Mouse (Mus musculus): ENCODE results near the gene Inpp4b. TPM values are rescaled to one million over a fixed set of nuclear protein-coding genes. Genes with fewer than 3 reads are reported as not detected.

The Inpp4b gene
- polyA plus RNA-seq, 1 experiment from 2014 or later: 3.2 TPM

DNA sequence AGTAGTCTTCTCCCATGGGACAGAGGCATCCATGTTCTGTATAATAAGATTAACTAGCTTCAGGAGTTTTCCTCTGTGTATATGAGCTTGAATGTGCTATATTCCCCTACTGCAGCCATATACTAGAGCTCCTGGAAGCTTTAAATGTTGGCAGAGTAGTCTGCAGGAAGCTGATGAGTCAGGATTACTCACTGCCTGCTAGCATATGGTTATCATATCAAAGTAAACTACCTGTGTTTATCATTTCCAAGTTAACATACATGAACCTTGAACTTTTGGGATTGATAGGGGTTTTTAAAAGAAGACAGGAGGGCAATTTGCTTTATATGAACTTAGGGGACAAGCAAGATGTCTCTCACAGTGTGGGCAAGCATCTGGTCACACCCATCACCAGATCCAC, 498.2 kb downstream of the Inpp4b start:
- H3K27ac ChIP-seq (replicated peaks): no peak overlapping the region
- no peak overlapping the region for H3K4me2 ChIP-seq (replicated peaks; ENCODE audit: low read depth)
- no peak overlapping the region for H3K4me3 ChIP-seq (ENCODE audit: low read depth, low read length)
- H3K4me1 ChIP-seq (replicated peaks; ENCODE audit: control insufficient read depth, insufficient read depth): no peaks in the 10 kb centered on the region
- H3K36me3 ChIP-seq (ENCODE audit: control insufficient read depth, insufficient read depth, low read length): no peaks in the 10 kb centered on the region
- TF ChIP-seq EP300 (optimal IDR thresholded peaks at IDR 0.05) (no peak), CTCF (IDR thresholded peaks at IDR 0.05; ENCODE audit: low read depth) (no peak)
- DNase-seq (ENCODE audit: low spot score) (no peak), ATAC-seq (ENCODE audit: low FRiP score, low TSS enrichment) (0 out of 2 replicates have a peak, but pooled peaks have one; percentile 45)
- no peaks in the 10 kb centered on the region for H3K27me3 ChIP-seq (ENCODE audit: control insufficient read depth, insufficient read depth, low read length)
- no peak overlapping the region for H3K9ac ChIP-seq (ENCODE audit: low read length)
- H3K9me3 ChIP-seq (ENCODE audit: control insufficient read depth, low read length): no peaks in the 10 kb centered on the region

DNA sequence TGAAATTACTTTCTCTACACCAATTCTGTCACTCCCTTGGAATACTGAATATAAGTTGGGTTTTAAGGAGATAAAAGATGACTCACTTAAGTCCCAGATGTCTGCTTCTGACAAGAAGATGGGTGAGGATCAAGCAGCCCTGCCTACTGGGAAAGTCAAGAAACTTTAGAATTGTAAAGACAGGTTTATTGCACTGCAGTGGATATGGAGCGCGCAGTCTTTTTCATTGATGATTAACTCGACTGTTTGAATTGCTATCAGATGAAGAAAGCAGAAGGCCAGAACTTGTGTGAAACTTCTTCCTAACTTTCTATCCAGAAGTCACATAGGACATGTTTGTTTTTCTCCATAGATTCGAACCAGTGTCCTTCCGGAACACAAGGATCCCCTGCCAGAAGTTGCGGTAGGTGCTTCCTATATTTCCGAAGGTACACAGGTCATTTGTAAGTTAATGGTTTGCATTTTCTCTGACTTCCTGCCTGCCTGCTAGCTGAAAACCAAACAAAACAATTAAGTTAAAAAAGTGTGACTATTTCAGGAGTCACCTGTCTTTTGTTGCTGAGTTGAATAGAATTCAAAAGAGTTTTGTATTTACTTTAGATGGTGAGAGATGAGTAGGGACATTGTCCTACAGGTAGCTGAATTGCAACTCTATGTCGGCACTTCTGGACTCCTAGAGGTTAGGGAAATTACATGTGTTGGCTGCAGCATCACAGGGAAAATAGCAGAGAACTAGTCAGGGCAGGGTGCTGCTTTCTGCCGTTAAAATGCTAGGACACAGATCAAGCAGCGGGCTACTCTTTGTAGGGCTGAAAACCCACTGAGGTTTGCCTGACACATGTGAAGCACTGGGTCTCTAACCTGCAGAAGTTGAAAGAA, 502.0 kb downstream of the Inpp4b start:
- H3K9me3 ChIP-seq (ENCODE audit: control insufficient read depth, low read length): no peaks in the 10 kb centered on the region
- DNase-seq (ENCODE audit: low spot score): no peak
- no peaks in the 10 kb centered on the region for H3K36me3 ChIP-seq (ENCODE audit: control insufficient read depth, insufficient read depth, low read length)
- TF ChIP-seq CTCF (IDR thresholded peaks at IDR 0.05; ENCODE audit: low read depth): no peak
- no peak overlapping the region for H3K9ac ChIP-seq (ENCODE audit: low read length)
- ATAC-seq (ENCODE audit: low FRiP score, low TSS enrichment): no peak
- H3K4me2 ChIP-seq (replicated peaks; ENCODE audit: low read depth): no peak overlapping the region; the same call in 1 of the 2 replicates
- WGBS: 53% methylated on average over 10 of the region's 10 CpGs
- H3K4me3 ChIP-seq (ENCODE audit: low read depth, low read length): no peak overlapping the region
- no peak overlapping the region for H3K27ac ChIP-seq (replicated peaks)
- no peaks in the 10 kb centered on the region for H3K27me3 ChIP-seq (ENCODE audit: control insufficient read depth, insufficient read depth, low read length)
- H3K4me1 ChIP-seq (replicated peaks; ENCODE audit: control insufficient read depth, insufficient read depth): no peaks in the 10 kb centered on the region

DNA sequence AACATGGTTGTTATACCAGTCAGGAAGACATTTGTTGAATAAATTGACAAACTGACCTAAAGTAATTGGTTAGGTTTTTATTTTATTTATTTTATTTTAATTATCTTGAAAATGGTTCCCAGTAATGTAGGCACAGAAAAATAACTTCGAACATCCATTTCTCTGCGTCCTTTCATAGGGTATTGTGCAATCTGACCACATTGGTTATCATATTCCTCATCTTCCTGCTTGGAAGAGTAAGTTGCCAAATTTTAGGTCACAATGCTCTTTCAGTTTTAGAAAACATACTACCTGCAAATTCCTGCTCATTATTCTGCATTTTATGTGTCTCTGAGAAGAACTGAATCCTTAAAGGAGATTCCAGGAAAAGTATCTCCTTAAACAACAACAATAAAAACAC, 505.6 kb downstream of the Inpp4b start:
- no peak overlapping the region for H3K27ac ChIP-seq (replicated peaks)
- WGBS: 94% methylated on average over 2 of the region's 2 CpGs
- H3K4me1 ChIP-seq (replicated peaks; ENCODE audit: control insufficient read depth, insufficient read depth): no peaks in the 10 kb centered on the region
- H3K9ac ChIP-seq (ENCODE audit: low read length): no peak overlapping the region
- no peaks in the 10 kb centered on the region for H3K36me3 ChIP-seq (ENCODE audit: control insufficient read depth, insufficient read depth, low read length)
- no peaks in the 10 kb centered on the region for H3K27me3 ChIP-seq (ENCODE audit: control insufficient read depth, insufficient read depth, low read length)
- no peak for TF ChIP-seq CTCF (IDR thresholded peaks at IDR 0.05; ENCODE audit: low read depth)
- TF ChIP-seq EP300 (optimal IDR thresholded peaks at IDR 0.05): no peak
- no peak overlapping the region for H3K4me3 ChIP-seq (ENCODE audit: low read depth, low read length)
- DNase-seq (ENCODE audit: low spot score): no peak
- no peak for ATAC-seq (ENCODE audit: low FRiP score, low TSS enrichment)
- no peaks in the 10 kb centered on the region for H3K9me3 ChIP-seq (ENCODE audit: control insufficient read depth, low read length)
- no peak overlapping the region for H3K4me2 ChIP-seq (replicated peaks; ENCODE audit: low read depth)

DNA sequence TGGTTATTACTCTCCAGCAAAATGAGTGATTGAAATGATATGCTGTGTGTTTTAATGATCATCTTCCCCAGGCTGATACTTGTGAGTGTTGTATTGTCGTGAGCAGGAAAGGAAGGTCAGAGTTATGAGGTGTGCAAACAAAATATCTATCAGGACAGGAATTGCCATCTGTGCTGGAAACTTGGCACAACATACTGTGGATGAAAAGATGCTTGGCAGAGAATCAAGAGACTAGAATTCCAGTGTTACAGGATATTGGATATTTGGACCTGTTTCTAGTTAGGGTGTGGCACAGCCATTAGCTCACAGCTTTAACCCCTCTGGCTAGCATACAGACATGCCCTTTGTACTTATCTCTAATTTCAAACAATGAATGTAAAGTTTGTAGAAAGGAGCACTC, 507.6 kb downstream of the Inpp4b start:
- no peaks in the 10 kb centered on the region for H3K27me3 ChIP-seq (ENCODE audit: control insufficient read depth, insufficient read depth, low read length)
- no peak overlapping the region for H3K27ac ChIP-seq (replicated peaks)
- no peaks in the 10 kb centered on the region for H3K9me3 ChIP-seq (ENCODE audit: control insufficient read depth, low read length)
- no peak for TF ChIP-seq EP300 (optimal IDR thresholded peaks at IDR 0.05)
- TF ChIP-seq CTCF (IDR thresholded peaks at IDR 0.05; ENCODE audit: low read depth): no peak
- H3K4me1 ChIP-seq (replicated peaks; ENCODE audit: control insufficient read depth, insufficient read depth): no peaks in the 10 kb centered on the region
- H3K4me2 ChIP-seq (replicated peaks; ENCODE audit: low read depth): no peak overlapping the region
- WGBS: 55% methylated on average over 1 of the region's 1 CpGs
- no peaks in the 10 kb centered on the region for H3K36me3 ChIP-seq (ENCODE audit: control insufficient read depth, insufficient read depth, low read length)
- ATAC-seq (ENCODE audit: low FRiP score, low TSS enrichment) (no peak), DNase-seq (ENCODE audit: low spot score) (no peak)
- no peak overlapping the region for H3K9ac ChIP-seq (ENCODE audit: low read length)
- H3K4me3 ChIP-seq (ENCODE audit: low read depth, low read length): no peak overlapping the region

DNA sequence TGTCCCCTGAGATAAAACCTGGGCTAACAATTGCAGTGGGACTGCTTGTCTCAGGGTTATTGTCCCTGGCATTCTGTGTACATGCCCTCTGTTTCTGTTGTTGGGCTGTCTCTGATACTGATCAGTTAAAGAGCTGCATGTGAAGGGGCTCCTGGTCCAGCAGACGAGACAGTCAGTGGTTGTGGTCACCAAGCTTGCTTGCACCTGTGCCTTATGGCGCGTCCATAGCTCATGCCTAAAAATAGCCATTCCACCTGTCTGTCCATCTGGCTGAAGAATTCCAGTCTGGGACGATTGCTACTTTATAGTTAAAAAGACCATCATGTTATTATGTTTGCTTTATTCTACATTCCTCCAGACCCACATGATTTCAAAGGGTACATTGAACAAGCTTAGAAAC, 510.8 kb downstream of the Inpp4b start:
- no peak for DNase-seq (ENCODE audit: low spot score)
- Histone ChIP-seq H3K9ac (ENCODE audit: low read length) (no peak overlapping the region), H3K27me3 (ENCODE audit: control insufficient read depth, insufficient read depth, low read length) (no peaks in the 10 kb centered on the region), H3K4me2 (replicated peaks; ENCODE audit: low read depth) (no peak overlapping the region), H3K4me3 (ENCODE audit: low read depth, low read length) (no peak overlapping the region), H3K36me3 (ENCODE audit: control insufficient read depth, insufficient read depth, low read length) (no peaks in the 10 kb centered on the region), H3K27ac (replicated peaks) (no peak overlapping the region), H3K9me3 (ENCODE audit: control insufficient read depth, low read length) (no peaks in the 10 kb centered on the region), H3K4me1 (replicated peaks; ENCODE audit: control insufficient read depth, insufficient read depth) (no peaks in the 10 kb centered on the region)
- 73% methylated on average over 4 of the region's 4 CpGs for WGBS
- no peak for ATAC-seq (ENCODE audit: low FRiP score, low TSS enrichment)
- TF ChIP-seq CTCF (IDR thresholded peaks at IDR 0.05; ENCODE audit: low read depth) (no peak), EP300 (optimal IDR thresholded peaks at IDR 0.05) (no peak)

DNA sequence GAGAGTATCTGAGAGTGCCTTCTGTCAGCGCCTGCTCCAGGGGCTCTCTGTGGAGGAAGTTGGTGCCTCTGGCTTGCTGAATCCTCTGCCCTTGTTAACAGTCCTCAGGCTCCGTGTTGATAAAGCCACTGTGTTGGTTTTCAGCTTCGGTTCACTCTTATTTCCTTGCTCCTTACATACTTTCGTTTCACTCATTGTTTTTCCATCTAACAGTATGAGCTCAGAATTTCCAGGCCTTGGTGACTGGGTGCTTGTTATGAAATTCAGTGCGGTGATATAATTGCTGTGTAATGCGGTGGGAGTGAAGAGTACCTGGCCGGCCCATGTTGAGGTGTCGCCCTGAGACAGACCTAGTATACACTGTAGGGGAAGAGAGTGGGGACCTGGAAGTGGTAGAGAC, 512.2 kb downstream of the Inpp4b start:
- ATAC-seq (ENCODE audit: low FRiP score, low TSS enrichment) (no peak), DNase-seq (ENCODE audit: low spot score) (no peak)
- H3K27ac ChIP-seq (replicated peaks): no peak overlapping the region
- no peaks in the 10 kb centered on the region for H3K36me3 ChIP-seq (ENCODE audit: control insufficient read depth, insufficient read depth, low read length)
- H3K27me3 ChIP-seq (ENCODE audit: control insufficient read depth, insufficient read depth, low read length): no peaks in the 10 kb centered on the region
- no peak overlapping the region for H3K9ac ChIP-seq (ENCODE audit: low read length)
- TF ChIP-seq EP300 (optimal IDR thresholded peaks at IDR 0.05) (no peak), CTCF (IDR thresholded peaks at IDR 0.05; ENCODE audit: low read depth) (no peak)
- H3K4me2 ChIP-seq (replicated peaks; ENCODE audit: low read depth): no peak overlapping the region
- no peaks in the 10 kb centered on the region for H3K4me1 ChIP-seq (replicated peaks; ENCODE audit: control insufficient read depth, insufficient read depth)
- H3K9me3 ChIP-seq (ENCODE audit: control insufficient read depth, low read length): no peaks in the 10 kb centered on the region
- no peak overlapping the region for H3K4me3 ChIP-seq (ENCODE audit: low read depth, low read length)
- 72% methylated on average over 8 of the region's 8 CpGs for WGBS

Measured in stomach, postnatal 0 days (tissue).